Mouse (Mus musculus): ENCODE measurements at regions not wholly inside any gene's neighbourhood (a gene's known extent, or its start where the extent isn't known, plus 50 kb on each side); places are given as distances from the start of the nearest gene placed in this dataset.
A peak's percentile ranks its signal among the peaks of the same experiment; 100 is the strongest.

GRCm38 (mm10) chr10:14333344-14333743 is 212.1 kb downstream of the Adgrg6 start:
- Histone ChIP-seq H3K27ac (ENCODE audit: low read depth, low read length) (no peak overlapping the region), H3K9ac (ENCODE audit: low read depth, low read length) (no peak overlapping the region), H3K27me3 (replicated peaks; ENCODE audit: control insufficient read depth, insufficient read depth, low read length) (no peaks in the 10 kb centered on the region), H3K9me3 (ENCODE audit: control insufficient read depth, low read length) (no peaks in the 10 kb centered on the region), H3K36me3 (ENCODE audit: control insufficient read depth, insufficient read depth, low read length) (no peaks in the 10 kb centered on the region), H3K4me3 (ENCODE audit: low read depth, low read length) (no peak overlapping the region), H3K4me1 (replicated peaks; ENCODE audit: control insufficient read depth, insufficient read depth, low read length) (no peaks in the 10 kb centered on the region), H3K4me2 (no peak overlapping the region)
- WGBS: 66% methylated on average over 4 of the region's 4 CpGs
- DNase-seq (ENCODE audit: low spot score): no peak
- ATAC-seq (replicated peaks; ENCODE audit: low FRiP score): no peak

- ATAC-seq (replicated peaks; ENCODE audit: low FRiP score): no peak
- Histone ChIP-seq H3K4me2 (no peak overlapping the region), H3K27me3 (replicated peaks; ENCODE audit: control insufficient read depth, insufficient read depth, low read length) (no peaks in the 10 kb centered on the region), H3K4me1 (replicated peaks; ENCODE audit: control insufficient read depth, insufficient read depth, low read length) (no peaks in the 10 kb centered on the region), H3K4me3 (ENCODE audit: low read depth, low read length) (no peak overlapping the region), H3K27ac (ENCODE audit: low read depth, low read length) (no peak overlapping the region), H3K36me3 (ENCODE audit: control insufficient read depth, insufficient read depth, low read length) (no peaks in the 10 kb centered on the region), H3K9ac (ENCODE audit: low read depth, low read length) (no peak overlapping the region), H3K9me3 (ENCODE audit: control insufficient read depth, low read length) (no peaks in the 10 kb centered on the region)
- WGBS: 54% methylated on average over 4 of the region's 4 CpGs
- DNase-seq (ENCODE audit: low spot score): no peak
Measured at GRCm38 (mm10) chr10:14332688-14333117, 212.8 kb downstream of the Adgrg6 start.

- DNase-seq (ENCODE audit: low spot score): no peak
- WGBS: 71% methylated on average over 2 of the region's 2 CpGs
- Histone ChIP-seq H3K4me1 (replicated peaks; ENCODE audit: control insufficient read depth, insufficient read depth, low read length) (no peaks in the 10 kb centered on the region), H3K4me2 (no peak overlapping the region), H3K36me3 (ENCODE audit: control insufficient read depth, insufficient read depth, low read length) (no peaks in the 10 kb centered on the region), H3K9me3 (ENCODE audit: control insufficient read depth, low read length) (no peaks in the 10 kb centered on the region), H3K4me3 (ENCODE audit: low read depth, low read length) (no peak overlapping the region), H3K27ac (ENCODE audit: low read depth, low read length) (no peak overlapping the region), H3K27me3 (replicated peaks; ENCODE audit: control insufficient read depth, insufficient read depth, low read length) (no peaks in the 10 kb centered on the region), H3K9ac (ENCODE audit: low read depth, low read length) (no peak overlapping the region)
- no peak for ATAC-seq (replicated peaks; ENCODE audit: low FRiP score)
Measured at GRCm38 (mm10) chr10:14328846-14329245, 216.6 kb downstream of the Adgrg6 start.

GRCm38 (mm10) chr10:14326229-14326628 is 219.2 kb downstream of the Adgrg6 start:
- Histone ChIP-seq H3K36me3 (ENCODE audit: control insufficient read depth, insufficient read depth, low read length) (no peaks in the 10 kb centered on the region), H3K9ac (ENCODE audit: low read depth, low read length) (no peak overlapping the region), H3K9me3 (ENCODE audit: control insufficient read depth, low read length) (no peaks in the 10 kb centered on the region), H3K27me3 (replicated peaks; ENCODE audit: control insufficient read depth, insufficient read depth, low read length) (no peaks in the 10 kb centered on the region), H3K27ac (ENCODE audit: low read depth, low read length) (no peak overlapping the region), H3K4me1 (replicated peaks; ENCODE audit: control insufficient read depth, insufficient read depth, low read length) (no peaks in the 10 kb centered on the region), H3K4me2 (no peak overlapping the region), H3K4me3 (ENCODE audit: low read depth, low read length) (no peak overlapping the region)
- DNase-seq (ENCODE audit: low spot score) (no peak), ATAC-seq (replicated peaks; ENCODE audit: low FRiP score) (no peak)
- WGBS: 77% methylated on average over 6 of the region's 6 CpGs

- no peaks in the 10 kb centered on the region for H3K4me1 ChIP-seq (replicated peaks; ENCODE audit: control insufficient read depth, insufficient read depth, low read length)
- no peak for ATAC-seq (replicated peaks; ENCODE audit: low FRiP score)
- no peak overlapping the region for H3K4me3 ChIP-seq (ENCODE audit: low read depth, low read length)
- 11% methylated on average over 4 of the region's 4 CpGs for WGBS
- no peak overlapping the region for H3K4me2 ChIP-seq
- H3K9me3 ChIP-seq (ENCODE audit: control insufficient read depth, low read length): no peaks in the 10 kb centered on the region
- H3K27ac ChIP-seq (ENCODE audit: low read depth, low read length): no peak overlapping the region
- peak; percentile 40 for DNase-seq (ENCODE audit: low spot score)
- no peak overlapping the region for H3K9ac ChIP-seq (ENCODE audit: low read depth, low read length)
- H3K36me3 ChIP-seq (ENCODE audit: control insufficient read depth, insufficient read depth, low read length): no peaks in the 10 kb centered on the region
- no peaks in the 10 kb centered on the region for H3K27me3 ChIP-seq (replicated peaks; ENCODE audit: control insufficient read depth, insufficient read depth, low read length)
Measured at GRCm38 (mm10) chr10:14321503-14321902, 224.0 kb downstream of the Adgrg6 start.

- Histone ChIP-seq H3K4me3 (ENCODE audit: low read depth, low read length) (no peak overlapping the region), H3K9ac (ENCODE audit: low read depth, low read length) (no peak overlapping the region), H3K4me2 (no peak overlapping the region), H3K4me1 (replicated peaks; ENCODE audit: control insufficient read depth, insufficient read depth, low read length) (no peaks in the 10 kb centered on the region), H3K27ac (ENCODE audit: low read depth, low read length) (no peak overlapping the region), H3K27me3 (replicated peaks; ENCODE audit: control insufficient read depth, insufficient read depth, low read length) (no peaks in the 10 kb centered on the region), H3K9me3 (ENCODE audit: control insufficient read depth, low read length) (no peaks in the 10 kb centered on the region), H3K36me3 (ENCODE audit: control insufficient read depth, insufficient read depth, low read length) (no peaks in the 10 kb centered on the region)
- ATAC-seq (replicated peaks; ENCODE audit: low FRiP score): no peak
- DNase-seq (ENCODE audit: low spot score): no peak
- 86% methylated on average over 7 of the region's 7 CpGs for WGBS
Measured at GRCm38 (mm10) chr10:14315232-14315631, 230.2 kb downstream of the Adgrg6 start.

- Histone ChIP-seq H3K36me3 (ENCODE audit: control insufficient read depth, insufficient read depth, low read length) (no peaks in the 10 kb centered on the region), H3K4me2 (no peak overlapping the region), H3K9me3 (ENCODE audit: control insufficient read depth, low read length) (no peaks in the 10 kb centered on the region), H3K4me3 (ENCODE audit: low read depth, low read length) (no peak overlapping the region), H3K27ac (ENCODE audit: low read depth, low read length) (no peak overlapping the region), H3K9ac (ENCODE audit: low read depth, low read length) (no peak overlapping the region), H3K27me3 (replicated peaks; ENCODE audit: control insufficient read depth, insufficient read depth, low read length) (no peaks in the 10 kb centered on the region), H3K4me1 (replicated peaks; ENCODE audit: control insufficient read depth, insufficient read depth, low read length) (no peaks in the 10 kb centered on the region)
- WGBS: 41% methylated on average over 4 of the region's 4 CpGs
- ATAC-seq (replicated peaks; ENCODE audit: low FRiP score) (no peak), DNase-seq (ENCODE audit: low spot score) (no peak)
Measured at GRCm38 (mm10) chr10:14314607-14315006, 230.9 kb downstream of the Adgrg6 start.

GRCm38 (mm10) chr10:14314004-14314581 is 231.4 kb downstream of the Adgrg6 start:
- ATAC-seq (replicated peaks; ENCODE audit: low FRiP score) (no peak), DNase-seq (ENCODE audit: low spot score) (no peak)
- no peak overlapping the region for H3K9ac ChIP-seq (ENCODE audit: low read depth, low read length)
- H3K9me3 ChIP-seq (ENCODE audit: control insufficient read depth, low read length): no peaks in the 10 kb centered on the region
- H3K4me2 ChIP-seq: no peak overlapping the region
- 68% methylated on average over 10 of the region's 10 CpGs for WGBS
- no peak overlapping the region for H3K4me3 ChIP-seq (ENCODE audit: low read depth, low read length)
- H3K36me3 ChIP-seq (ENCODE audit: control insufficient read depth, insufficient read depth, low read length): no peaks in the 10 kb centered on the region
- H3K27ac ChIP-seq (ENCODE audit: low read depth, low read length): no peak overlapping the region
- no peaks in the 10 kb centered on the region for H3K4me1 ChIP-seq (replicated peaks; ENCODE audit: control insufficient read depth, insufficient read depth, low read length)
- H3K27me3 ChIP-seq (replicated peaks; ENCODE audit: control insufficient read depth, insufficient read depth, low read length): no peaks in the 10 kb centered on the region

- Histone ChIP-seq H3K4me2 (no peak overlapping the region), H3K9ac (ENCODE audit: low read depth, low read length) (no peak overlapping the region), H3K9me3 (ENCODE audit: control insufficient read depth, low read length) (no peaks in the 10 kb centered on the region), H3K36me3 (ENCODE audit: control insufficient read depth, insufficient read depth, low read length) (no peaks in the 10 kb centered on the region), H3K4me1 (replicated peaks; ENCODE audit: control insufficient read depth, insufficient read depth, low read length) (no peaks in the 10 kb centered on the region), H3K27me3 (replicated peaks; ENCODE audit: control insufficient read depth, insufficient read depth, low read length) (no peaks in the 10 kb centered on the region), H3K4me3 (ENCODE audit: low read depth, low read length) (no peak overlapping the region), H3K27ac (ENCODE audit: low read depth, low read length) (no peak overlapping the region)
- 74% methylated on average over 4 of the region's 4 CpGs for WGBS
- no peak for ATAC-seq (replicated peaks; ENCODE audit: low FRiP score)
- DNase-seq (ENCODE audit: low spot score): no peak
Measured at GRCm38 (mm10) chr10:14312959-14313358, 232.5 kb downstream of the Adgrg6 start.

Measured in liver, embryonic 11.5 days (tissue).